Mouse (Mus musculus): Measurements from ENCODE around the gene Plpp3. TPM values are rescaled to one million over a fixed set of nuclear protein-coding genes. Genes with fewer than 3 reads are reported as not detected.

Gene Plpp3
- polyA plus RNA-seq, 1 experiment, result 48.5 TPM

DNA sequence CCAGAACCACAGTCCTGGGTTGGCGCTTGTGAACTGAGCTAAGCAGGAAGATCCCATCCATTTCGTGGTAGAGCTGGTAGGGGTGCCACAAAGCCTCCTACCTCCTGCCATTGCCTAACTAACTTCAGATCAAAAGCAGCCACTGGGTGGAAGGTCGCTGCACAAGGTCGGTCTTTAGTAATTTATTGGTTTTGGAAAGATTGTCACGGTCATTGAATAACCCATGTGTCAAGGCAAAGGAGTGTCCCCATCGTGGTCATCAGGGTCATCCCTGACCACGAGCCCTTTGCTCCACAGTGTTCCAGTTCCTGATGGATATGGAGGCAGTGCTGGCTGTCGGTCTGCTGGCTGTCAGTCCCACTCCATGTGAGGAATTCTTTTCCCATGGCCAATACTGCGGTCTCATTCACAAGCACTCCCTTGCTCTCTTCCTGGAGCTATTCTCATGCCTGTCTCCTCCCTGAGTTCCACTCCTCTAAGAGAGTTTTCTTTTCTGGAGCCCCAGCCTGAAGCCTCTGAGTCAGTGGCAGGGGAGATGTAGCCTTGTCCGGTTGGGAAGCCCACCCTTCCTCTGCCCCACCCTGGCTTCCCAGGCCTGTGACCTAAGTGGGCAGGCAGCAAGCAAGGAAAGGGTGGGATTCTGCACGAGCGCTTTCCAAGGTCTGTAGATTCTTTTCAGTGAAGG lies 58.7 kb downstream of the Plpp3 start:
- peaks cover 22% of the 10 kb centered on the region; the same call in 1 of the 2 replicates for H3K4me1 ChIP-seq (ENCODE audit: control insufficient read depth, insufficient read depth, insufficient read length, low read length)
- H3K36me3 ChIP-seq (ENCODE audit: control insufficient read depth, insufficient read depth, low read length), result peaks cover 9% of the 10 kb centered on the region
- H3K4me3 ChIP-seq (ENCODE audit: low read depth, low read length), result no peak overlapping the region
- WGBS, result 79% methylated on average over 12 of the region's 12 CpGs
- TF ChIP-seq CTCF (IDR thresholded peaks at IDR 0.05; ENCODE audit: extremely low read depth, insufficient read length, insufficient replicate concordance, low read depth, low read length) (no peak), POLR2A (IDR thresholded peaks at IDR 0.05; ENCODE audit: low read depth, low read length) (no peak)
- no peaks in the 10 kb centered on the region for H3K27me3 ChIP-seq (ENCODE audit: control insufficient read depth, insufficient read depth, low read length)
- H3K27ac ChIP-seq (ENCODE audit: insufficient read depth, low read depth, low read length), result 0 out of 2 replicates have a peak overlapping the region, but pooled peaks have one; percentile 58

DNA sequence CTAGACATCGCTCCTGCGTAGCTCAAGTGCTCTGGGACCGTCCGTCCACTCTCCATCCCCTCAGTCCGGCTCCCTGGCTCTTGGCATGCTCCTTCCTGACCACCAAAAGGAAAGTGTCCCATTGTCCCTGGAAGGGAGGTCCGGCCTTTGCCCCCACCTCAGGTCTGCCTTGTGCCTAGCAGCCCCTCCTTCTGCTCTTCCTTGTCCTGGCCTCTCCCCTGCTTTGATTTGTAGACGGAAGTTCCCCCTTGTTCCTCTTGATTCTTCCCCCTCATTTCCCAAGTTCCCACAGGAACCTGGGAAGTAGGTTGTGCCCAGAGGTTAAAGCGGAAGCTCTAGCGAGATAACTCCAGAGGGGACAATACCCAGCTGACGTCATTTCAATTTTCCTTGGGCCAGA lies 61.1 kb downstream of the Plpp3 start:
- peaks cover 9% of the 10 kb centered on the region for H3K36me3 ChIP-seq (ENCODE audit: control insufficient read depth, insufficient read depth, low read length)
- H3K4me1 ChIP-seq (ENCODE audit: control insufficient read depth, insufficient read depth, insufficient read length, low read length), result peaks cover 38% of the 10 kb centered on the region
- TF ChIP-seq POLR2A (IDR thresholded peaks at IDR 0.05; ENCODE audit: low read depth, low read length) (no peak), CTCF (IDR thresholded peaks at IDR 0.05; ENCODE audit: extremely low read depth, insufficient read length, insufficient replicate concordance, low read depth, low read length) (no peak)
- no peaks in the 10 kb centered on the region for H3K27me3 ChIP-seq (ENCODE audit: control insufficient read depth, insufficient read depth, low read length)
- H3K27ac ChIP-seq (ENCODE audit: insufficient read depth, low read depth, low read length), result no peak overlapping the region
- H3K4me3 ChIP-seq (ENCODE audit: low read depth, low read length), result no peak overlapping the region
- 83% methylated on average over 10 of the region's 10 CpGs for WGBS

DNA sequence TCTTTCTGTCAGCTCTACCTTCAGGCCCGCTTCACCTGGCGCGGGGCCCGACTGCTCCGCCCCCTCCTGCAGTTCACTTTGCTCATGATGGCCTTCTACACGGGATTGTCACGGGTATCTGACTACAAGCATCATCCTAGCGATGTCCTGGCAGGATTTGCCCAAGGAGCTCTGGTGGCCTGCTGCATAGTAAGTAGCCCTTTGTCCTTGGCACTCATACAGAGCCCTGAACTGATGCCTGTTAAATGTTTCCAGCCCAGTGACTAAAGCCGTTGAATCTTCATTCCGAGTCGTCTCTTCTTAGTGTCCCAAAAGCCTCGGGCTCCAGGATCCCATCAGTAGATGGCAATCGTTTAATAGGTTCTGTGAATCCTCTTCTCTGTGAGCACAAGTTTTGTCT lies 62.2 kb downstream of the Plpp3 start:
- TF ChIP-seq CTCF (IDR thresholded peaks at IDR 0.05; ENCODE audit: extremely low read depth, insufficient read length, insufficient replicate concordance, low read depth, low read length) (no peak), POLR2A (IDR thresholded peaks at IDR 0.05; ENCODE audit: low read depth, low read length) (no peak)
- peaks cover 45% of the 10 kb centered on the region for H3K4me1 ChIP-seq (ENCODE audit: control insufficient read depth, insufficient read depth, insufficient read length, low read length)
- WGBS, result 84% methylated on average over 13 of the region's 13 CpGs
- H3K4me3 ChIP-seq (ENCODE audit: low read depth, low read length), result no peak overlapping the region
- no peaks in the 10 kb centered on the region for H3K27me3 ChIP-seq (ENCODE audit: control insufficient read depth, insufficient read depth, low read length)
- peaks cover 9% of the 10 kb centered on the region for H3K36me3 ChIP-seq (ENCODE audit: control insufficient read depth, insufficient read depth, low read length)
- no peak overlapping the region for H3K27ac ChIP-seq (ENCODE audit: insufficient read depth, low read depth, low read length)

DNA sequence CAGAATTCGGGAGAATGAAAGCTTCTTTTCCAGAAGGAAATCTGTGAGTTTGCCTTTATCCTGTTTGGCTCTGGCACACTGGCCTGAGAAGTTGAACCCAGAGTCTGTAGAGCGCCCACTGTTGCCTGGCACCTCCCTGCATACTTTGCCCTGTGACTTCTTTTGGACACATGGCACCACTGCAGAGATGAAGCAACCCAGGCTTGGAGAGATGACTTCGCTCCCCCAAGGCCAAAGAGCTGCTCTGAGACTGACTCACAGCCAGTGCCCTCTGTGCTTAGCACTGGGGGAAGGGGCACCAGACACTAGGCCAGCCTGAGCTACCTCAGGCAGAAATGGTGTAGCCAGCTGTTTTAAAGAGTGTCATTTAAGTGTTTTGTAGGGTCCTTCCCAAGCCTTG lies 63.7 kb downstream of the Plpp3 start:
- peaks cover 9% of the 10 kb centered on the region for H3K36me3 ChIP-seq (ENCODE audit: control insufficient read depth, insufficient read depth, low read length)
- no peak overlapping the region for H3K27ac ChIP-seq (ENCODE audit: insufficient read depth, low read depth, low read length)
- peaks cover 35% of the 10 kb centered on the region for H3K4me1 ChIP-seq (ENCODE audit: control insufficient read depth, insufficient read depth, insufficient read length, low read length)
- no peak overlapping the region for H3K4me3 ChIP-seq (ENCODE audit: low read depth, low read length)
- no peaks in the 10 kb centered on the region for H3K27me3 ChIP-seq (ENCODE audit: control insufficient read depth, insufficient read depth, low read length)
- TF ChIP-seq CTCF (IDR thresholded peaks at IDR 0.05; ENCODE audit: extremely low read depth, insufficient read length, insufficient replicate concordance, low read depth, low read length) (no peak), POLR2A (IDR thresholded peaks at IDR 0.05; ENCODE audit: low read depth, low read length) (no peak)
- 74% methylated on average over 3 of the region's 3 CpGs for WGBS

DNA sequence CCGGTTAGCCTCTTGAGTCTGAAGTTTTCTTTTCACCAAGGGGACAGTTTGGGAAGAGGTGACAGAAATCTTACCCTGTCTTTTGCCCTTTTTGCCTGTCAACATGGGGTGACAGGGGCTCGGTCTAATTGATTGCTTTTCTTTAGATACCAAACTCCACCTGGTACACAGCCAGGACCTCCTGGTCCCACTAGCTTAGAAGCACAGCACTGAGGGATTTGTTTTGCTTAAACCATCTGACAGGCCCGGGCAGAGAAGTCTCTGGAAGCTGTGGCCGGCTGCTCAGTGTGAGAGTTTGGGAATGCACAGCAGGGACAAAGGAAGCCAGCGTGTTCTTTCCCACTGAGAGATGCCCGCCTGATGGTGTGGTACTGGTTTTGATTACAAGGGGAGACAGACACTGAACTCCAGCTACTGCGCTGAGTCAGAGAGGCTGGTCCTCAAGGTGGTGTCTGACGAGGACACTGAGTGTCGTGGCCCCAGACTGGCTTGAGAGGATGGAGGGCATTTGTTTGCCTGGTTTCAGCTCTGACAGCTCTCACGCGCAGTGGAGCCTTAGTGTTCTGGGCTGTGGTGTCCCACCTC lies 64.2 kb downstream of the Plpp3 start:
- H3K27me3 ChIP-seq (ENCODE audit: control insufficient read depth, insufficient read depth, low read length), result no peaks in the 10 kb centered on the region
- TF ChIP-seq CTCF (IDR thresholded peaks at IDR 0.05; ENCODE audit: extremely low read depth, insufficient read length, insufficient replicate concordance, low read depth, low read length) (no peak), POLR2A (IDR thresholded peaks at IDR 0.05; ENCODE audit: low read depth, low read length) (no peak)
- no peak overlapping the region for H3K27ac ChIP-seq (ENCODE audit: insufficient read depth, low read depth, low read length)
- peaks cover 9% of the 10 kb centered on the region for H3K36me3 ChIP-seq (ENCODE audit: control insufficient read depth, insufficient read depth, low read length)
- H3K4me1 ChIP-seq (ENCODE audit: control insufficient read depth, insufficient read depth, insufficient read length, low read length), result peaks cover 34% of the 10 kb centered on the region
- WGBS, result 82% methylated on average over 11 of the region's 11 CpGs
- no peak overlapping the region for H3K4me3 ChIP-seq (ENCODE audit: low read depth, low read length)

DNA sequence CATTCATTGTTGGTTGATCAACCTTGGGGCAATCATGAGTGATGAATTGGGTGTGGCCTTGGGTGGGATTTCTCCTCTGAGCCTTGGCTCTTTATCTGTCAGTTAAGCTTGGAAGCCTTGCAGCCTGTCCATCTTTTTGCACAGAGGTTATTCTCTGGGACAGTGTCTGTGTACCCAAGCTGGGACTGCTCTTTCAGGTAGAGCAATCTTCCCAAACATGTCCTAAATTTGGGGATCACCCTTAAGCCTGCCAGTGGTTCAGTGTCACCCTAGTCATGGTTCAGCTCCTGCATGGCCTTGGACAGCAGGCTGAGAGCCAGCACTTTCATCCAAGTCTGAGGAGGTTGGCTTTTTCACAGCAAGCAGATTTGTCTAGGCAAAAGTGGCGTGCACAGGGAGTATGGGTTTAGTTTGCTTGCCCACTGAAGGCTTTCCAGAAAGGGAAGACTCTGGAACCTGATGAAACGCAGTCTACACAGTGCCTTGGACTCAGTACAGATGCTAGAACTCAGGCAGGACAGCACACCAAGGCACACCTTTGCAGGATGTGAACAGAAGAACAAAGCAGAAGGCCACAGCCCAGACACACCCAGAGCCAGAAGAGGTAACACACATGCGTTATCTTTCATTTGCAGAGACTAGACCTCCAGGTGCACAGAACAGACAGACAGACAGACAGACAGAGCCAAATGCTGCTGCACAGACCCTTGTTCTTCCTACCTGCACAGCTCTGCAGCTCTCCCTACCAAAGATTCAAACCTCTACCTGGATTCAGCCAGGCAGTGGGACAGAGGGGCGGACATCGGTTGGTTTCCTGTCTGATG lies 66.2 kb downstream of the Plpp3 start:
- Histone ChIP-seq H3K4me3 (ENCODE audit: low read depth, low read length) (no peak overlapping the region), H3K36me3 (ENCODE audit: control insufficient read depth, insufficient read depth, low read length) (peaks cover 9% of the 10 kb centered on the region), H3K27me3 (ENCODE audit: control insufficient read depth, insufficient read depth, low read length) (no peaks in the 10 kb centered on the region), H3K4me1 (ENCODE audit: control insufficient read depth, insufficient read depth, insufficient read length, low read length) (peaks cover 34% of the 10 kb centered on the region), H3K27ac (ENCODE audit: insufficient read depth, low read depth, low read length) (peak overlapping the region; percentile 43)
- no peak for TF ChIP-seq POLR2A (IDR thresholded peaks at IDR 0.05; ENCODE audit: low read depth, low read length)
- no peak for TF ChIP-seq CTCF (IDR thresholded peaks at IDR 0.05; ENCODE audit: extremely low read depth, insufficient read length, insufficient replicate concordance, low read depth, low read length)
- 58% methylated on average over 5 of the region's 5 CpGs for WGBS

DNA sequence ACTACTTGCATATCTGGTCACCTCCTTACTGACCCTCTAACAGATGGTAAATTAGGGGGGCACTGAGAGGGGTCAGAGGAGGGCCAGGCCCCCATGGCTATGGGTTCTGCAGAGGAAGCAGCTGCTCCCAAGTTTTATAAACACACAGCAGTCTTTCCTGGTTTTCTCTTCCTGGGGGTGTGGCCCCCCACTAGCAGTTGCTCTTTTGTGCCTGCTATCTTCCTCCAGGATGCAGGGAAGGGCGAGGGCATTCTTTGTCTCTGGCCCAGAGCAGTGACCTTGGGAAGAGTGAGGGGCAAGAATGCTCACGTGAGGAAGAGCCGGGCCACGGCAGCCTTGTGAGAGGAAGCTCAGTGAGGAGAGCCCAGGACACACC lies 66.8 kb downstream of the Plpp3 start:
- TF ChIP-seq POLR2A (IDR thresholded peaks at IDR 0.05; ENCODE audit: low read depth, low read length) (no peak), CTCF (IDR thresholded peaks at IDR 0.05; ENCODE audit: extremely low read depth, insufficient read length, insufficient replicate concordance, low read depth, low read length) (no peak)
- H3K36me3 ChIP-seq (ENCODE audit: control insufficient read depth, insufficient read depth, low read length), result peaks cover 9% of the 10 kb centered on the region
- H3K4me1 ChIP-seq (ENCODE audit: control insufficient read depth, insufficient read depth, insufficient read length, low read length), result peaks cover 34% of the 10 kb centered on the region
- WGBS, result 10% methylated on average over 4 of the region's 4 CpGs
- no peaks in the 10 kb centered on the region for H3K27me3 ChIP-seq (ENCODE audit: control insufficient read depth, insufficient read depth, low read length)
- H3K27ac ChIP-seq (ENCODE audit: insufficient read depth, low read depth, low read length), result peak overlapping the region; percentile 43; the same call in 1 of the 2 replicates
- no peak overlapping the region for H3K4me3 ChIP-seq (ENCODE audit: low read depth, low read length)

Measured in small intestine, adult 2 months (tissue).